Mouse (Mus musculus): ENCODE data around the gene Mcts2. TPM values are rescaled to one million over a fixed set of nuclear protein-coding genes. Genes with fewer than 3 reads are reported as not detected.

The Mcts2 gene
- 4.2 and 4.4 TPM in 2 replicates for polyA plus RNA-seq (2012; rRNA removed)

- 96% methylated on average over 45 of the region's 45 CpGs for WGBS
- Histone ChIP-seq H3K4me1 (replicated peaks; ENCODE audit: control insufficient read depth, insufficient read depth, low read length) (no peaks in the 10 kb centered on the region), H3K36me3 (ENCODE audit: control insufficient read depth, insufficient read depth, low read length) (peaks cover 86% of the 10 kb centered on the region), H3K27ac (ENCODE audit: control insufficient read depth, insufficient read depth, low read length) (no peak within 1 kb of the TSS), H3K4me3 (ENCODE audit: control insufficient read depth, insufficient read depth, low read length) (no peak within 1 kb of the TSS), H3K27me3 (ENCODE audit: control insufficient read depth, insufficient read depth, low read length) (no peaks in the 10 kb centered on the region)
- TF ChIP-seq CTCF (IDR thresholded peaks at IDR 0.05; ENCODE audit: borderline replicate concordance, control insufficient read depth, extremely low read depth, insufficient read depth, low read length, poor library complexity) (no peak), POLR2A (IDR thresholded peaks at IDR 0.05; ENCODE audit: control insufficient read depth, extremely low read depth, insufficient read depth, low read length, poor library complexity) (no peak)
- DNase-seq = no peak
Observed at GRCm38 (mm10) chr2:152686806-152687267, at the start of gene Mcts2. Mcts2 (plus strand) TSS chr2:152687035.

GRCm38 (mm10) chr2:152637381-152637780 is 49.5 kb upstream of the Mcts2 start:
- no peak overlapping the region for H3K4me3 ChIP-seq (ENCODE audit: control insufficient read depth, insufficient read depth, low read length)
- H3K27ac ChIP-seq (ENCODE audit: control insufficient read depth, insufficient read depth, low read length) = no peak overlapping the region
- DNase-seq = no peak
- H3K27me3 ChIP-seq (ENCODE audit: control insufficient read depth, insufficient read depth, low read length) = no peaks in the 10 kb centered on the region
- TF ChIP-seq POLR2A (IDR thresholded peaks at IDR 0.05; ENCODE audit: control insufficient read depth, extremely low read depth, insufficient read depth, low read length, poor library complexity) (no peak), CTCF (IDR thresholded peaks at IDR 0.05; ENCODE audit: borderline replicate concordance, control insufficient read depth, extremely low read depth, insufficient read depth, low read length, poor library complexity) (no peak)
- H3K36me3 ChIP-seq (ENCODE audit: control insufficient read depth, insufficient read depth, low read length) = no peaks in the 10 kb centered on the region
- 0 out of 2 replicates have a peak, but pooled peaks cover 3% of the 10 kb centered on the region for H3K4me1 ChIP-seq (replicated peaks; ENCODE audit: control insufficient read depth, insufficient read depth, low read length)
- 96% methylated on average over 4 of the region's 4 CpGs for WGBS

DNA sequence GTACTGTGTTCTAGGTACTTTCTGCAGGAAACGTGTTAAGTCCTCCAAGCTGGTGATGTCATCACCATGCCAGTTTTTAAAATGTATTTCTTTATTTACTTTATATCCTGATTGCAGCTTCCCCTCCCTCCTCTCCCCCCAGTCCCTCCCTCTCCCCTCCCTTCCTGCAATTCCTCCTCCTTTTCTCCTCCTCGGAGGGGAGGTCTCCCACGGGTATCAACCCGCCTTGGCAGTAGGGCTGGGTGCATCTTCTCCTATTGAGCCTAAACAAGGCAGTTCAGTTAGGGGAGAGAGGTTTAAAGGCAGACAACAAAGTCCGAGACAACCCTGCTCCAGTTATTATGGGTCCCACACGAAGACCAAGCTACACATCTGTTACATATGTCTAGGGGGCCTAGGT is 48.0 kb upstream of the Mcts2 start:
- 82% methylated on average over 6 of the region's 6 CpGs for WGBS
- Histone ChIP-seq H3K4me3 (ENCODE audit: control insufficient read depth, insufficient read depth, low read length) (no peak overlapping the region), H3K36me3 (ENCODE audit: control insufficient read depth, insufficient read depth, low read length) (no peaks in the 10 kb centered on the region), H3K27ac (ENCODE audit: control insufficient read depth, insufficient read depth, low read length) (no peak overlapping the region), H3K27me3 (ENCODE audit: control insufficient read depth, insufficient read depth, low read length) (no peaks in the 10 kb centered on the region), H3K4me1 (replicated peaks; ENCODE audit: control insufficient read depth, insufficient read depth, low read length) (no peaks in the 10 kb centered on the region)
- DNase-seq = no peak
- no peak for TF ChIP-seq CTCF (IDR thresholded peaks at IDR 0.05; ENCODE audit: borderline replicate concordance, control insufficient read depth, extremely low read depth, insufficient read depth, low read length, poor library complexity)
- no peak for TF ChIP-seq POLR2A (IDR thresholded peaks at IDR 0.05; ENCODE audit: control insufficient read depth, extremely low read depth, insufficient read depth, low read length, poor library complexity)

GRCm38 (mm10) chr2:152639406-152640113 is 47.3 kb upstream of the Mcts2 start:
- H3K36me3 ChIP-seq (ENCODE audit: control insufficient read depth, insufficient read depth, low read length) = no peaks in the 10 kb centered on the region

DNA sequence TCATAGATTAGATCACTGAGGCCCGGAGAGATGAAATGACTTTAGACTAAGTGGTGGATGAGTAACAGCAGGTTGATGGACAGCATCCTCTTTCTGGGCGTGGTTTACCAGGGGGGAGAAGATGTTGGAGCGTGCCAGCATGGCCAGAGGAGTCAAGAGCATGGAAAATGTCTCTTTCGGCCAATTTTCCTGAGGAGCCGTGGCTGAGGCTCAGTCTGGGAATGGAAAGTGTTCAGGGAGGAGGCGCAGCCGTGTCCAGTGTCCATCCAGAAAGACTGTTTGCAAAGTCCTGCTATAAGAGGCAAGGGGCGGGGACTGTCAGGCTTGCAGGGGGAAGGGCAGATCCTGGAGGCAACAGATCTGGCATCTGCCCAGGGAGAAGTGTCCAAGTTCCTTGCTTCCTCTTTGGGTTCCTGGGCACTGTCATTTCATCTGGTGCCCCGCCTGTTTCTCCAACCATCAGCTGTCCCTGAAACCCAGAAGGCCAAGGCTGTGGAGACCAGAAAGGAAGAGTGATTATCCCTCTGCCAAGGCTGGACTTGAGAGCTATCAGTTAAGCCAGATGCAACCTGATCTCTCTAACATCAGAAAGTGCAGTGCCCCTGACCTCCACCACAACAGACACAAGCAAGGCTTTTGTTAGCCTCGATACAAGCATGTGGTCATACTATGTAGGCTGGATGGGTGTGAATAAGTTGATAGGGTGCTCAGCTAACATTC is 33.8 kb upstream of the Mcts2 start:
- Histone ChIP-seq H3K4me3 (ENCODE audit: control insufficient read depth, insufficient read depth, low read length) (no peak overlapping the region), H3K36me3 (ENCODE audit: control insufficient read depth, insufficient read depth, low read length) (no peaks in the 10 kb centered on the region), H3K27me3 (ENCODE audit: control insufficient read depth, insufficient read depth, low read length) (no peaks in the 10 kb centered on the region), H3K4me1 (replicated peaks; ENCODE audit: control insufficient read depth, insufficient read depth, low read length) (no peaks in the 10 kb centered on the region), H3K27ac (ENCODE audit: control insufficient read depth, insufficient read depth, low read length) (no peak overlapping the region)
- whole genome bisulfite sequencing = 84% methylated on average over 10 of the region's 10 CpGs
- DNase-seq = no peak
- no peak for TF ChIP-seq CTCF (IDR thresholded peaks at IDR 0.05; ENCODE audit: borderline replicate concordance, control insufficient read depth, extremely low read depth, insufficient read depth, low read length, poor library complexity)
- TF ChIP-seq POLR2A (IDR thresholded peaks at IDR 0.05; ENCODE audit: control insufficient read depth, extremely low read depth, insufficient read depth, low read length, poor library complexity) = no peak

More at GRCm38 (mm10) chr2:152639406-152640113, 47.3 kb upstream of the Mcts2 start:
- Histone ChIP-seq H3K4me3 (ENCODE audit: control insufficient read depth, insufficient read depth, low read length) (no peak overlapping the region), H3K27ac (ENCODE audit: control insufficient read depth, insufficient read depth, low read length) (no peak overlapping the region), H3K27me3 (ENCODE audit: control insufficient read depth, insufficient read depth, low read length) (no peaks in the 10 kb centered on the region), H3K4me1 (replicated peaks; ENCODE audit: control insufficient read depth, insufficient read depth, low read length) (no peaks in the 10 kb centered on the region)
- TF ChIP-seq POLR2A (IDR thresholded peaks at IDR 0.05; ENCODE audit: control insufficient read depth, extremely low read depth, insufficient read depth, low read length, poor library complexity) (no peak), CTCF (IDR thresholded peaks at IDR 0.05; ENCODE audit: borderline replicate concordance, control insufficient read depth, extremely low read depth, insufficient read depth, low read length, poor library complexity) (no peak)
- 80% methylated on average over 11 of the region's 11 CpGs for WGBS
- no peak for DNase-seq

DNA sequence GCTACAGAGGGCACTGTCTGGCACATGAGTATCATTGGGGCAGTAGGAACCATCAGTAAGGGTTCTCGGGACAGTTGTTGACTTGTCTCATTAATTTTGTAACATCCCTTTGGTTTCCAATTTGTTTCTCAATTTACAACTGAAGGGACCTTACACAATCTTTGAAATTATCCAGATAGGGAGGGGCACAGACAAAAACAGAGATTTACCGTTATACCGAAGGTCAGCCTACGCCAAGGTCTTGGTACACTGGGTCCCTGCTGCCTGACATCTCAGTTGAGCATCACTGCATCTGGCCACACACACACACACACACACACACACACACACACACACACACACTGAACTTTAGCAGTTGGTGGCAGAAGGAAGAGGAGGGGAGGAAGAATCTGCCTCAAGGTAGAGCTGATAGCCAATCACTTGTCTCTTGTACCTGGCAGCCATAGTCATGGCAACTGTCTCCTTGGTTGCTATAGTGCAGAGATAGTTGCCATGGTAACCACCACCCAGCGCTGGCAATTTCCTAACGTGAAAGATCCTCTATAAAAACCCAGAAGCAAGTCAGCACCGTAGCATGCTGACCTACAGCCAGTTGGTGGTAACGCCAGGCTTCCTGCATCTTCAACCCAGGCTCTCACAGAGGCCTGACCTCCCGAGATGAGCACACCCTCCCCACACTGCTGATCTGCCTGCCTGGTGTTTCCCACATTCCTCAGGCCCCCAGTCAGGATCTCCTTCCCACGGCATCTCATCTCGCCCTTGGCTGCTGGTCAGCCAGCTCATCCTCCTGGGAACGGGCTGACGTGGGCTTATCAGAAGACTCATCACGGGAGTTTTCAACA is 32.7 kb upstream of the Mcts2 start:
- Histone ChIP-seq H3K36me3 (ENCODE audit: control insufficient read depth, insufficient read depth, low read length) (no peaks in the 10 kb centered on the region), H3K27me3 (ENCODE audit: control insufficient read depth, insufficient read depth, low read length) (no peaks in the 10 kb centered on the region), H3K4me1 (replicated peaks; ENCODE audit: control insufficient read depth, insufficient read depth, low read length) (no peaks in the 10 kb centered on the region), H3K4me3 (ENCODE audit: control insufficient read depth, insufficient read depth, low read length) (no peak overlapping the region), H3K27ac (ENCODE audit: control insufficient read depth, insufficient read depth, low read length) (no peak overlapping the region)
- no peak for DNase-seq
- TF ChIP-seq CTCF (IDR thresholded peaks at IDR 0.05; ENCODE audit: borderline replicate concordance, control insufficient read depth, extremely low read depth, insufficient read depth, low read length, poor library complexity) (no peak), POLR2A (IDR thresholded peaks at IDR 0.05; ENCODE audit: control insufficient read depth, extremely low read depth, insufficient read depth, low read length, poor library complexity) (no peak)
- 66% methylated on average over 14 of the region's 14 CpGs for WGBS

Data from thymus, adult 2 months (tissue).